Mouse (Mus musculus) CH12.LX (cell line): ENCODE data around the gene Gm20388.

Experiments used
- CHD1 ChIP-seq: IDR thresholded peaks from 2 replicates; pipeline ENCODE4 v1.6.1; 2012; ENCODE audit warnings: low read depth, low read length, improper control_type of control experiment, inconsistent platforms
- CTCF ChIP-seq, 2 experiments: IDR thresholded peaks in 1 of 2; conservative IDR thresholded peaks in 1 of 2; 2 replicates each; pipeline ENCODE4 v1.5.1; 2011 to 2012; ENCODE audit warnings: low read depth in 2 of 2, low read length in 2 of 2, improper control_type of control experiment in 1 of 2, inconsistent platforms in 1 of 2, mild to moderate bottlenecking in 1 of 2, moderate library complexity in 1 of 2
- E2F4 ChIP-seq: IDR thresholded peaks from 2 replicates; pipeline ENCODE4 v1.6.1; 2011; ENCODE audit warnings: low read depth, low read length, improper control_type of control experiment; ENCODE audit not compliant: insufficient replicate concordance
- EP300 ChIP-seq: IDR thresholded peaks from 2 replicates; pipeline ENCODE4 v1.6.1; 2011; ENCODE audit warnings: low read length, improper control_type of control experiment
- ETS1 ChIP-seq: conservative IDR thresholded peaks from 2 replicates; pipeline ENCODE4 v1.6.1; 2012; ENCODE audit warnings: low read depth, mild to moderate bottlenecking, inconsistent platforms, low read length, improper control_type of control experiment, moderate library complexity

- TF ChIP-seq CHD1 (no peak), EP300 (no peak), E2F4 (no peak), ETS1 (no peak), CTCF (conservative IDR thresholded peaks at IDR 0.05 in 1 of 2, IDR thresholded peaks at IDR 0.05 in 1 of 2; ENCODE audit: low read depth in 2 of 2, low read length in 2 of 2) (no peak)
Observed at GRCm38 (mm10) chr8:120947240-120947639, 1036.6 kb downstream of the Gm20388 start.
